Mouse (Mus musculus) heart, embryonic 10.5 days (tissue): ENCODE results near the gene Gm572. TPM values are rescaled to one million over a fixed set of nuclear protein-coding genes. Genes with fewer than 3 reads are reported as not detected.
A peak's percentile ranks its signal among the peaks of the same experiment; 100 is the strongest.

ENCODE experiments used
- DNase-seq: peaks from one replicate; pipeline ENCODE4 v3.0.0-alpha.2; 2017; ENCODE audit warnings: low spot score
- H3K27ac ChIP-seq: fragments of 300-500 bp; sonication (generic); 2 replicates; pipeline ENCODE4 v1.5.1; 2016; ENCODE audit warnings: mild to moderate bottlenecking
- H3K27me3 ChIP-seq: fragments of 300-500 bp; sonication (generic); 2 replicates; pipeline ENCODE4 v1.6.1; 2016; ENCODE audit warnings: mild to moderate bottlenecking; ENCODE audit not compliant: poor library complexity, insufficient read depth, severe bottlenecking
- H3K36me3 ChIP-seq: fragments of 300-500 bp; sonication (generic); 2 replicates; pipeline ENCODE4 v1.6.1; 2016; ENCODE audit warnings: mild to moderate bottlenecking, moderate library complexity
- H3K4me1 ChIP-seq: fragments of 300-500 bp; sonication (generic); 2 replicates; pipeline ENCODE4 v1.6.1; 2016; ENCODE audit warnings: mild to moderate bottlenecking
- H3K4me3 ChIP-seq: fragments of 300-500 bp; sonication (generic); 2 replicates; pipeline ENCODE4 v1.5.1; 2016; ENCODE audit warnings: mild to moderate bottlenecking, moderate library complexity
- H3K9me3 ChIP-seq: fragments of 300-500 bp; sonication (generic); 2 replicates; pipeline ENCODE4 v1.6.1; 2016; ENCODE audit warnings: mild to moderate bottlenecking, moderate library complexity
- WGBS: fragments of 180-500 bp; shearing (Covaris S2); methylation state at CpG from one replicate; pipeline ENCODE4 v1.1.7; 2016; 5-methylcytosine and 5-hydroxymethylcytosine counted together
- polyA plus RNA-seq: library from polyadenylated mRNA; unstranded; fragments of >200 nt; fragmentation: Nextera tagmentation; extraction: Ambion mirVana; gene quantifications from 2 replicates; pipeline ENCODE4 v1.2.1, GENCODE M21; 2016

Gene Gm572
- polyA plus RNA-seq, 1 experiment from 2014 or later, result not detected

GRCm38 (mm10) chr4:148712632-148713031 is 69.5 kb downstream of the Gm572 start:
- H3K27ac ChIP-seq, result 0 out of 2 replicates have a peak overlapping the region, but pooled peaks have one; percentile 29
- DNase-seq, result no peak
- peaks cover 70% of the 10 kb centered on the region for H3K27me3 ChIP-seq
- H3K36me3 ChIP-seq, result no peaks in the 10 kb centered on the region
- 43% methylated on average over 10 of the region's 10 CpGs for WGBS
- no peak overlapping the region for H3K4me3 ChIP-seq
- H3K9me3 ChIP-seq, result no peaks in the 10 kb centered on the region
- peaks cover 58% of the 10 kb centered on the region for H3K4me1 ChIP-seq

- no peak overlapping the region for H3K4me3 ChIP-seq
- H3K9me3 ChIP-seq, result no peaks in the 10 kb centered on the region
- DNase-seq, result no peak
- peaks cover 47% of the 10 kb centered on the region for H3K4me1 ChIP-seq
- peaks cover 64% of the 10 kb centered on the region for H3K27me3 ChIP-seq
- H3K36me3 ChIP-seq, result no peaks in the 10 kb centered on the region
- WGBS, result 65% methylated on average over 8 of the region's 8 CpGs
- H3K27ac ChIP-seq, result peak overlapping the region; percentile 36
These were observed 70.9 kb downstream of the Gm572 start for GRCm38 (mm10) chr4:148714064-148714463.

DNA sequence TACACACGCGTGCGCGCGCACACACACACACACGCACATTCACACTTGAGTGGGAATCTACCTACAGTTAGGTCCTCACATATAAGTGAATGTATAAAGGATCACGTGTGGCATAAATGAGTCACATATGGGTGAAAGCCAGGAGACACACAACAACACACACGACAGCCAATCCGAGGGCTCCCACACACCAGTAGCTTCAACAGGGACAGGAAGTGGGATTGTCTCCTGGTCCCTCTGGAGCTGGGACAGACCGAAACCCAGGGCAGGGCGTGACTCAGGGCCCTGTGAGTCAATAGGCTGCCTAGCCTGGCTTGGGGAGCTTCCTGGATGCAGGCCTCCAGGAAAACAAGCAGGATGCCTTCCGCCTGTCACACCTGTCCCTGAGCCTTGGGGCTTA is 71.6 kb downstream of the Gm572 start:
- H3K4me1 ChIP-seq, result peaks cover 44% of the 10 kb centered on the region
- no peaks in the 10 kb centered on the region for H3K36me3 ChIP-seq
- WGBS, result 78% methylated on average over 12 of the region's 12 CpGs
- H3K27ac ChIP-seq, result no peak overlapping the region
- no peak for DNase-seq
- H3K4me3 ChIP-seq, result no peak overlapping the region
- H3K27me3 ChIP-seq, result peaks cover 65% of the 10 kb centered on the region
- H3K9me3 ChIP-seq, result no peaks in the 10 kb centered on the region

DNA sequence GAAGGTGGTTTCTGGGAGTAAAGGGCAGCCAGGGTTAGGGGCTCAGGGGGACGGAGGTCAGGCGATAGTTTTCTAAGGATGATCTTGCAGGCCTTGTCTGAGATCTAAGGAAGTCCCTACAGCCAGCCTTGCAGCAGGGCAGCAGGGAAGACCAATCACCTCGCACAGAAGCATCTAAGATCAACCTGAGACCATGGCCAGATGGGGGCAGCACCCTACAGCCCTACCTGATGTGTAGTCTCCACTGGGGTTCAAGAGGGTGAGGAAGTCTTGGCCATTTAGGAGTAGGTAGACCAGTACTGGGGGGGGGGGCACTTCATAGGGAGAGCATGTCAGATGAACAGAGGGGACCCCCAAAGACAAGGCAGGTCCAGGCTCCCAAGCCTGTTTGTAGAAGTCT is 72.3 kb downstream of the Gm572 start:
- Histone ChIP-seq H3K36me3 (no peaks in the 10 kb centered on the region), H3K27ac (no peak overlapping the region), H3K4me3 (no peak overlapping the region), H3K27me3 (peaks cover 65% of the 10 kb centered on the region), H3K9me3 (no peaks in the 10 kb centered on the region), H3K4me1 (peaks cover 41% of the 10 kb centered on the region)
- no peak for DNase-seq
- WGBS, result 30% methylated on average over 3 of the region's 3 CpGs

Other genes with a start within 250 kb of the Gm572 start
- 24.7 and 26.9 TPM in 2 replicates for gene Ubiad1, start 198.5 kb upstream of the Gm572 start, polyA plus RNA-seq
- gene Mtor, start 194.7 kb upstream of the Gm572 start, polyA plus RNA-seq, result 17.3 and 19.9 TPM in 2 replicates
- gene Angptl7, start 142.9 kb upstream of the Gm572 start, polyA plus RNA-seq, result 2.8 and 4.3 TPM in 2 replicates
- 82.7 and 90.1 TPM in 2 replicates for gene Exosc10, start 84.9 kb upstream of the Gm572 start, polyA plus RNA-seq
- gene Srm, start 51.8 kb upstream of the Gm572 start, polyA plus RNA-seq, result 197 and 306 TPM in 2 replicates
- 0.27 and 0.82 TPM in 2 replicates for gene Masp2, start 40.8 kb upstream of the Gm572 start, polyA plus RNA-seq
- 238 and 301 TPM in 2 replicates for gene Tardbp, start 16.3 kb upstream of the Gm572 start, polyA plus RNA-seq
- 15.9 and 26.3 TPM in 2 replicates for gene Casz1, start 161.1 kb downstream of the Gm572 start, polyA plus RNA-seq